Mouse (Mus musculus) CH12.LX (cell line): ENCODE measurements around the gene Card11.

Experiments
- CHD2 ChIP-seq: IDR thresholded peaks from 2 replicates; pipeline ENCODE4 v1.6.1; 2011; ENCODE audit warnings: low read length, improper control_type of control experiment
- CTCF ChIP-seq, 2 experiments: IDR thresholded peaks in 1 of 2; conservative IDR thresholded peaks in 1 of 2; 2 replicates each; pipeline ENCODE4 v1.5.1; 2011 to 2012; ENCODE audit warnings: low read depth in 2 of 2, low read length in 2 of 2, improper control_type of control experiment in 1 of 2, inconsistent platforms in 1 of 2, mild to moderate bottlenecking in 1 of 2, moderate library complexity in 1 of 2
- MEF2A ChIP-seq: IDR thresholded peaks from 2 replicates; pipeline ENCODE4 v1.6.1; 2014; ENCODE audit warnings: low read depth, mild to moderate bottlenecking, inconsistent platforms, low read length, improper control_type of control experiment, borderline replicate concordance
- USF2 ChIP-seq: conservative IDR thresholded peaks from 2 replicates; pipeline ENCODE4 v1.6.1; 2011; ENCODE audit warnings: low read depth, low read length, improper control_type of control experiment

DNA sequence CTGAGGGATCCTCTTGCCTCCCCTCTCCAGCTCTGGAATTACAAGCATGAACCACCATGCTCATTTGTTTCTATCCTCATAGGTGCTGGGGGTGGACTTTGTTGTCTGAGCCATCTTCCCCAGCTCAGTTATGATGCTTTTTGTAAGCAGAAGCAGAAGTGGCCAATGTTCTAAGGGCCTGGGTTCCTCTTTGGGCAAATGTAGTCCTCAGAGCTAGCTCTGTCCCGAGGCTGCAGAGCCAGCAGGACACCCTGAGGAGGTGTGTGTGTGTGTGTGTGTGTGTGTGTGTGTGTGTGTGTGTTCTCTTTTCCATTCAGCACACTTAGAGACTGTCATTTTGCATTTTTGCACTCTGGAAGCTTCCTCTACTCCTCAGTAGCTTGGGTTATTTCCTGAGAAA, 38.0 kb upstream of the Card11 start:
- TF ChIP-seq MEF2A (no peak), CHD2 (no peak), USF2 (no peak), CTCF (conservative IDR thresholded peaks at IDR 0.05 in 1 of 2, IDR thresholded peaks at IDR 0.05 in 1 of 2; ENCODE audit: low read depth in 2 of 2, low read length in 2 of 2) (no peak)
